Mouse (Mus musculus): ENCODE data around the gene Sec63. TPM values are rescaled to one million over a fixed set of nuclear protein-coding genes. Genes with fewer than 3 reads are reported as not detected.

The Sec63 gene
- polyA plus RNA-seq, 1 experiment from 2014 or later: 15.7 TPM

DNA sequence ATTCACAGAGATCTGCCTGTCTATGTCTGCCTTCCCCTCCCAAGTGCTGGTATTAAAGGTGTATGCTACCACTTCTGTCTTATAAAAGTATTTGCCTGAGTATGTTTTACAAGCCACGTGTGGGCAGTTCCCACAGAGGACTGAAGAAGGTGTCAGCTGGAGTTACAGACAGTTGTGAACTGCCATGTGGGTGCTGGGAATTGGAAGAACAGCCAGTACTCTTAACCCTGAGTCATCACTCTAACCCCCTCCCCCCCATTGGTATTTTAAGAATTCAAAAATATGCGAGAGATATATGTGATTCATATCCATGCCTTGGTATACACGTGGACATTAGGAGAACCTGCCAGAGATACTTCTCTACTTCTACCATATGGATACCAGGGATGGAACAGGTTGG lies 20.4 kb downstream of the Sec63 start:
- Histone ChIP-seq H3K9me3 (replicated peaks; ENCODE audit: control insufficient read depth, low read length) (no peaks in the 10 kb centered on the region), H3K9ac (ENCODE audit: low read length) (no peak overlapping the region), H3K4me3 (ENCODE audit: low read length) (no peak overlapping the region), H3K36me3 (ENCODE audit: control insufficient read depth, insufficient read depth) (peaks cover 4% of the 10 kb centered on the region; the same call in 1 of the 2 replicates), H3K27ac (ENCODE audit: low read length) (no peak overlapping the region), H3K4me2 (ENCODE audit: low read depth, low read length) (no peak overlapping the region), H3K27me3 (ENCODE audit: control insufficient read depth, insufficient read depth, low read length) (no peaks in the 10 kb centered on the region), H3K4me1 (ENCODE audit: control insufficient read depth, insufficient read depth, low read length) (peaks cover 4% of the 10 kb centered on the region)
- no peak for ATAC-seq (replicated peaks; ENCODE audit: extremely low read depth, insufficient read depth, low FRiP score)
- 38% methylated on average over 3 of the region's 3 CpGs for WGBS

DNA sequence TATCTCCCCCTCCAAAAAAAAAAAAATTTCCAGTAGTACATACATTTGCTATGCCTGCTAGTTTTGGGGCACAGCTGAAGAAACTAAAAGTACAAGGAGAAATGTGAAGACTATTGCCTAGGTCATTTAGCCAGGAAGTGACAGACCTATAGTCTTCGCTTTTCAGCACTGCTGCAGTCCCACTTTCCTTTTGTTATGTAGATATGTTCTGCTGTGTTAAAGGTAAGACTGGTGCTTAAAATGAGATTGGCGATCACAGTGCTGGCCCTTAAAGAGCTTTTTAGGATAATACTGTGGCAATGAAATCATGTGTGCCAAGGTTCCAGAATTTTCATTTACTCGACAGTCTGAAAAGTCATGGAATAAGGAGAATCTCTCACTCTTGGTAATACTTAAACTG lies 39.6 kb downstream of the Sec63 start:
- Histone ChIP-seq H3K9ac (ENCODE audit: low read length) (no peak overlapping the region), H3K4me3 (ENCODE audit: low read length) (no peak overlapping the region), H3K27ac (ENCODE audit: low read length) (no peak overlapping the region), H3K36me3 (ENCODE audit: control insufficient read depth, insufficient read depth) (peaks cover 30% of the 10 kb centered on the region), H3K4me2 (ENCODE audit: low read depth, low read length) (no peak overlapping the region), H3K4me1 (ENCODE audit: control insufficient read depth, insufficient read depth, low read length) (no peaks in the 10 kb centered on the region), H3K9me3 (replicated peaks; ENCODE audit: control insufficient read depth, low read length) (no peaks in the 10 kb centered on the region), H3K27me3 (ENCODE audit: control insufficient read depth, insufficient read depth, low read length) (no peaks in the 10 kb centered on the region)
- no peak for ATAC-seq (replicated peaks; ENCODE audit: extremely low read depth, insufficient read depth, low FRiP score)
- WGBS: 88% methylated on average over 3 of the region's 3 CpGs

DNA sequence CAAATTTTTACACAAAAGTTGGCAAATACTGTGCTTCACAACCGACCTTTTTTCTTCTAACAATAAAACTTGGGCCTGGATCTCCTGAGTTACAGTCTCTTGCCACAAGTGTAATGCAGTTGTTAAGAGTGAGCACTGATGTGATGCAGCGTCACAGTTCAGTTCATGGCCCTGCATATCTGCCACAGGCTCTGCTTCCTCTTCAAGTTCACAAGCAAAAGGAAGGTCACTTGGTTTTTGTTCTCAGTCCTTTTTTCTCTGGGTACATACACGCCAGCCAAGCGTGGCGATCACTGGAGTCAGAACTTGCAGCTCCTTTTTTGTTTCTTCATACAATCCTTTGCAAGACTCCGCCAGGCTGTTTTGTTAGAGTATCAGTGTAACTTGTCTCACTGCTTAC lies 64.6 kb downstream of the Sec63 start:
- Histone ChIP-seq H3K9ac (ENCODE audit: low read length) (no peak overlapping the region), H3K9me3 (replicated peaks; ENCODE audit: control insufficient read depth, low read length) (no peaks in the 10 kb centered on the region), H3K4me3 (ENCODE audit: low read length) (no peak overlapping the region), H3K27ac (ENCODE audit: low read length) (no peak overlapping the region), H3K27me3 (ENCODE audit: control insufficient read depth, insufficient read depth, low read length) (no peaks in the 10 kb centered on the region), H3K4me2 (ENCODE audit: low read depth, low read length) (no peak overlapping the region), H3K36me3 (ENCODE audit: control insufficient read depth, insufficient read depth) (peaks cover 35% of the 10 kb centered on the region), H3K4me1 (ENCODE audit: control insufficient read depth, insufficient read depth, low read length) (no peaks in the 10 kb centered on the region)
- ATAC-seq (replicated peaks; ENCODE audit: extremely low read depth, insufficient read depth, low FRiP score): no peak
- WGBS: 76% methylated on average over 6 of the region's 6 CpGs

DNA sequence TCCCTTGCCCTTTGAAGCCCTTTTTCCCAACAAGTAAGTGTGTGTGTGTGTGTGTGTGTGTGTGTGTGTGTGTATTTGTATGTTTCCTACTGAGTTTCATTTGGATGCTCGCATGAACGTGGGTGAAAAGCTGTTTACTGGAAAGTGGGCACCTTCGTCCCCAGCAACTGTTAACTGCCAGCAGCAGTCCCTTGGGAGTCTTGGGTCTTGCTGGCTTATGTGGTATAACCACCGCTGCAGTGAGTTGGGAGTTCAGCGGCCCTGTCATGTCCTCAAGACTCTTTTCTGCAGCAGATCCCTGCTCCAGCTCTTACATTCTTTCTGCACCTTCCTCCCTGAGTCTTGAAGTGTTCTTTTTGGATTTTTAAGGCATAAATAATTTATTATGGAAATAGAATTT lies 65.9 kb downstream of the Sec63 start:
- peaks cover 39% of the 10 kb centered on the region for H3K36me3 ChIP-seq (ENCODE audit: control insufficient read depth, insufficient read depth)
- no peak overlapping the region for H3K27ac ChIP-seq (ENCODE audit: low read length)
- H3K27me3 ChIP-seq (ENCODE audit: control insufficient read depth, insufficient read depth, low read length): no peaks in the 10 kb centered on the region
- H3K4me3 ChIP-seq (ENCODE audit: low read length): no peak overlapping the region
- H3K4me1 ChIP-seq (ENCODE audit: control insufficient read depth, insufficient read depth, low read length): no peaks in the 10 kb centered on the region
- whole genome bisulfite sequencing: 82% methylated on average over 5 of the region's 5 CpGs
- no peak for ATAC-seq (replicated peaks; ENCODE audit: extremely low read depth, insufficient read depth, low FRiP score)
- no peaks in the 10 kb centered on the region for H3K9me3 ChIP-seq (replicated peaks; ENCODE audit: control insufficient read depth, low read length)
- H3K9ac ChIP-seq (ENCODE audit: low read length): no peak overlapping the region
- H3K4me2 ChIP-seq (ENCODE audit: low read depth, low read length): no peak overlapping the region

DNA sequence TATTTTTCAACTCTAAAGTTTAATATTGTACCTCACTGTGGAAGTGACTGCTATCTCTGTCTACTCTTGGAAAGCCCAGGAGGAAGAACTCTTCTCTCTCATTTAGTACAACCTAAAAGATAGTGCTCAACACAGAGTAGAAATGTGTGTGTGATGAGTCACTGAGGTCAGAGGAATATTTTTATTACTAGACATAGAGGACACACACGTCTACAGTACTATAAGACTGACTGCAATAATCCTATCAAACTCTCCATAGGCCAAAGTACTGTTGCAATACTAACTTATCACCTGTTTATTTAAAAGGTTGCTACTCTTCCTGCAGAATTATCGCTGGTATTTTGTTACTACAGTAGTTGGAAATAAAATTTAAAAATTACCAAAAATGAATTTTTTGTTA lies 68.7 kb downstream of the Sec63 start:
- H3K9ac ChIP-seq (ENCODE audit: low read length): no peak overlapping the region
- WGBS: 67% methylated on average over 2 of the region's 2 CpGs
- H3K27me3 ChIP-seq (ENCODE audit: control insufficient read depth, insufficient read depth, low read length): no peaks in the 10 kb centered on the region
- no peak overlapping the region for H3K4me2 ChIP-seq (ENCODE audit: low read depth, low read length)
- no peak overlapping the region for H3K4me3 ChIP-seq (ENCODE audit: low read length)
- no peaks in the 10 kb centered on the region for H3K4me1 ChIP-seq (ENCODE audit: control insufficient read depth, insufficient read depth, low read length)
- H3K9me3 ChIP-seq (replicated peaks; ENCODE audit: control insufficient read depth, low read length): no peaks in the 10 kb centered on the region
- peaks cover 33% of the 10 kb centered on the region for H3K36me3 ChIP-seq (ENCODE audit: control insufficient read depth, insufficient read depth)
- ATAC-seq (replicated peaks; ENCODE audit: extremely low read depth, insufficient read depth, low FRiP score): no peak
- no peak overlapping the region for H3K27ac ChIP-seq (ENCODE audit: low read length)

DNA sequence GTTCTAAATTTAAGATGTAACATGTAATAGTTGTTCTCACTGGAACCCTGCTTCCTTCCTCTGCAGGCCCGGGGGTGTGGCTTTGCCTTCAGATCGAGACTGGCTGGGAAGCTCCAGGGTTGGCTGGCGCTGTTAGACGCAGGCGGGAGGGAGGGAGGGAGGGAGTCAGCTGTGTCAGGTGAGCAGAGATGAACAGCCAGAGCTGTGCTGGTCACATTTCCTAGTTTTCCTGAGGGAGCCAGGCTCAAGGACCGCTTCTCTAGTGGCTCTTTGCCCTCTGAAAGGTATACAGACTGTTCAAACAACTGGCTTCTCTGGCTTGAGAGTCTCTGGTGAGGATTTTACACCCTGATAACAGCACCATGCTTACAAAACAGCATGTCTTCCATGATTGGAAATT lies 69.1 kb downstream of the Sec63 start:
- no peak for ATAC-seq (replicated peaks; ENCODE audit: extremely low read depth, insufficient read depth, low FRiP score)
- H3K27me3 ChIP-seq (ENCODE audit: control insufficient read depth, insufficient read depth, low read length): no peaks in the 10 kb centered on the region
- no peak overlapping the region for H3K4me3 ChIP-seq (ENCODE audit: low read length)
- no peaks in the 10 kb centered on the region for H3K4me1 ChIP-seq (ENCODE audit: control insufficient read depth, insufficient read depth, low read length)
- H3K4me2 ChIP-seq (ENCODE audit: low read depth, low read length): no peak overlapping the region
- H3K27ac ChIP-seq (ENCODE audit: low read length): no peak overlapping the region
- no peaks in the 10 kb centered on the region for H3K9me3 ChIP-seq (replicated peaks; ENCODE audit: control insufficient read depth, low read length)
- H3K9ac ChIP-seq (ENCODE audit: low read length): no peak overlapping the region
- H3K36me3 ChIP-seq (ENCODE audit: control insufficient read depth, insufficient read depth): peaks cover 31% of the 10 kb centered on the region
- WGBS: 56% methylated on average over 6 of the region's 6 CpGs

DNA sequence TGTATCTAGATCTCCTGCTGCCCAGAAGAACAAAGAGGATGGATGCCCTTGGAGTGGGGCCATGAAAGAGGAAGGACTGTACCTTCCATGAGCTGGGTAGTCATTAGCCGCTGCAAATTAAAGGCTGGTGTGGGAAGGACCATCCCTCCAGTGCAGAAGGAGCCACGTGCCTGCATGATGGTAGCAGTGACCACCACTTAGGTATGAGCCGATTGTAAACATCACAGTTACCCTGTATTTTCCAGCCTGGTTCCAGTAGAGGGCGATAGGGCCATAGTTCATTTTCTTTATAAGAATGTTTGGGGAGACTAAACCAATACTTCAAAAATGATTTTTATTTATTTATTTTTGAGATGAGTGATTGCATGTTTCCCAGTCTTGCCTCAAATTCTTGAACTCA lies 71.4 kb downstream of the Sec63 start:
- no peak overlapping the region for H3K4me3 ChIP-seq (ENCODE audit: low read length)
- peaks cover 35% of the 10 kb centered on the region for H3K36me3 ChIP-seq (ENCODE audit: control insufficient read depth, insufficient read depth)
- no peak overlapping the region for H3K4me2 ChIP-seq (ENCODE audit: low read depth, low read length)
- H3K4me1 ChIP-seq (ENCODE audit: control insufficient read depth, insufficient read depth, low read length): no peaks in the 10 kb centered on the region
- ATAC-seq (replicated peaks; ENCODE audit: extremely low read depth, insufficient read depth, low FRiP score): no peak
- WGBS: 51% methylated on average over 4 of the region's 4 CpGs
- no peaks in the 10 kb centered on the region for H3K9me3 ChIP-seq (replicated peaks; ENCODE audit: control insufficient read depth, low read length)
- no peak overlapping the region for H3K27ac ChIP-seq (ENCODE audit: low read length)
- H3K27me3 ChIP-seq (ENCODE audit: control insufficient read depth, insufficient read depth, low read length): no peaks in the 10 kb centered on the region
- H3K9ac ChIP-seq (ENCODE audit: low read length): no peak overlapping the region

DNA sequence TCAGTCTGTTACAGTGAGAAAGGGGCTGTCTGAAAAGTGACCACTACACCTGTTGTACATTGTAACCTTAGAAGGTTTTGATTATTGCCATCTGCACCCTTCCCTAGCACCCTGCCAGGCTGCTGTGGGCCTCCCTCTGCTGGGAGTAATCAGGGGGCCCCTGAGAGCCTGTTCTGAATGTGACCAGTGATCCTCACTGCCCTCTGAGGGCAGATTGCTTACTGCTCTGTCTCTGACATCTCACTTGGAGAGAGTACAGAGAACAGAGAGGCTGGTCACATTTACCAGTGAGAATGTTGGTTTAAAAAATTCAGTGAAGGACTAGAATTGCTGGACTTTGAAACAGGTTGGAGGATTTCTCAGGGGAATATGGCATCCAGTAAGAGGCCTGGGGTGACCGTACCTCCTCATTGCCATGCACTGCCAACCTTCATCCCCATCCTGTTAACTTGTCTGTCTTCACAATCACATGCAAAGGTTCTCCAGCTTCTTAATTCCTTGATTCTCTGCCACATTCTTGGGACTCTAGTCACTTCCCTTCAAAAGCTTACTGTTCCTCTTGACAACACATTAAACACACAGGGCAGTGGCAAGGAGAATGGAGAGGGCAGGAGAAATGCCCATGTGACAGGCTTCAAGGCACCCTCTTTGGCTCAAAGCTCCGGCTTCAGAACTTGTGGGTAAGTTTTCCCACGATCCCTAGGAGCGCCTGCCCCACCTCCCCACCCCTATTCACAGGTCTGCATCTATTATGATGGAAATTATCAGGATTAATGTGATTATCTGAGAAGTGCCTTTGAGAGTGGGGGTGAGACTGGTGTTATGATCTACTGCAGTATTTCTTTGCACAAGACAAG lies 72.8 kb downstream of the Sec63 start:
- Histone ChIP-seq H3K4me3 (ENCODE audit: low read length) (no peak overlapping the region), H3K4me1 (ENCODE audit: control insufficient read depth, insufficient read depth, low read length) (no peaks in the 10 kb centered on the region), H3K9ac (ENCODE audit: low read length) (no peak overlapping the region), H3K27ac (ENCODE audit: low read length) (no peak overlapping the region), H3K9me3 (replicated peaks; ENCODE audit: control insufficient read depth, low read length) (0 out of 2 replicates have a peak, but pooled peaks cover 4% of the 10 kb centered on the region), H3K36me3 (ENCODE audit: control insufficient read depth, insufficient read depth) (peaks cover 27% of the 10 kb centered on the region; the same call in 1 of the 2 replicates), H3K27me3 (ENCODE audit: control insufficient read depth, insufficient read depth, low read length) (no peaks in the 10 kb centered on the region), H3K4me2 (ENCODE audit: low read depth, low read length) (no peak overlapping the region)
- 84% methylated on average over 4 of the region's 4 CpGs for WGBS
- ATAC-seq (replicated peaks; ENCODE audit: extremely low read depth, insufficient read depth, low FRiP score): no peak

DNA sequence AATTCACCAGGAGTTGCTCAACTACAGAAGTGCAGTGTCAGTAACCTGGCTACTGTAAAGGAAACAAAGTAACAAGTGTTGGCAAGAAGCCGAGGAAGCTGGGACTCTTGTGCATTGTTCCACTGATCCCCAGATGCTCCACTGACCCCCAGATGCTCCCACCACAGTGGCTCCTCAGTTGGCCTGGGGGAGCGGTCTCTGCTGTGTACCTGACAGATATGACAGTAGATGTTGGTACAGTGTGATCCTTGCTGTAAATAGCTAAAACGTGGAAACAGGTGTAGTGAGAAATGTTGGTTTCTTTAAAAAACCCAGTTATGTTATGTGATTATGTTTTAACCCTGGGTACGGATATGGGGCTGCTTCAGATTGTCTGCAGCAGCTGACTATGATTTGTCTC lies 76.8 kb downstream of the Sec63 start:
- Histone ChIP-seq H3K9me3 (replicated peaks; ENCODE audit: control insufficient read depth, low read length) (0 out of 2 replicates have a peak, but pooled peaks cover 4% of the 10 kb centered on the region), H3K4me2 (ENCODE audit: low read depth, low read length) (no peak overlapping the region), H3K27ac (ENCODE audit: low read length) (no peak overlapping the region), H3K4me3 (ENCODE audit: low read length) (no peak overlapping the region), H3K36me3 (ENCODE audit: control insufficient read depth, insufficient read depth) (peaks cover 12% of the 10 kb centered on the region; the same call in 1 of the 2 replicates), H3K27me3 (ENCODE audit: control insufficient read depth, insufficient read depth, low read length) (no peaks in the 10 kb centered on the region), H3K4me1 (ENCODE audit: control insufficient read depth, insufficient read depth, low read length) (no peaks in the 10 kb centered on the region), H3K9ac (ENCODE audit: low read length) (no peak overlapping the region)
- WGBS: 86% methylated on average over 4 of the region's 4 CpGs
- no peak for ATAC-seq (replicated peaks; ENCODE audit: extremely low read depth, insufficient read depth, low FRiP score)

Data from heart, embryonic 16.5 days (tissue).